Mouse (Mus musculus) naive thymus-derived CD4-positive, alpha-beta T cell, adult 2 months (primary cell): ENCODE data around the gene Samhd1.

Experiments used
- DNase-seq: peaks from one replicate; pipeline ENCODE4 v3.0.0-alpha.2; 2011; ENCODE audit warnings: low read depth

The Samhd1 gene

DNA sequence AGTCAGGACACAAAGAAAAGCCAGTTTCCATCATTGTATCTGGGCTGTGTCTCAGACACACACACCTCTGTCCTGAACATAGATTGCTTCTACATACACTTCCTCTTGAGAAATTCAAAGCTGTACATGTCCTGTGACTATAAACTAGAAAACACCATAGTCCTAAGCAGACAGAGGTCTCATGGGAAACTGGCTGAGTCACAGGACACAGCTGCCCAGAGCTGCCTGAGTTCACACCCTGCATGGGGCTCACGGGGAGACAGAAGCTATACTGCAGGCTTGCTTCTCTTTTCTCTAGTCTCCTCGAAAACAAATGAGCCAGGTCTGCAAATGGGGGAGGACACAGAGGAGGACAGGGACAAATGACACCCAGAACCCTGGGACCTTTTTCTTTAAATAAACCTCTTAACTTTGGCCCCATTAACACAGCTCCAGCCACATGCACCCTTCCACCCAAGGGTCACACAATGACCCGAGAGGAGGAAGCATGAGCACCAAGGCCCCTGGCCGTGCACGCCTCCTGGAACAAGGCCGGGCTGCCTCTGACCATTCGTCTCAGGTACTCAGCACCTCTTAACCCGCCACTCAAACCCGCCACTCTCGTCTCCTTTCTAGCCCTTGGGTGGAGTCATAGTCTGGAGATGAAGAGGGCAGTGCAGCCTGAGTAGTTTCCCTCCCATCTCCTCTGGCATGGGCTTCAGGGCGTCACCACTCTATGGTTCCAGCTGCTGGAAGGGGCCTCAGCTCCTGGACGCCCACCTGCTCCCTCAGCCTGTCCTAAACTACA is 35.3 kb downstream of the Samhd1 start:
- DNase-seq, result no peak

DNA sequence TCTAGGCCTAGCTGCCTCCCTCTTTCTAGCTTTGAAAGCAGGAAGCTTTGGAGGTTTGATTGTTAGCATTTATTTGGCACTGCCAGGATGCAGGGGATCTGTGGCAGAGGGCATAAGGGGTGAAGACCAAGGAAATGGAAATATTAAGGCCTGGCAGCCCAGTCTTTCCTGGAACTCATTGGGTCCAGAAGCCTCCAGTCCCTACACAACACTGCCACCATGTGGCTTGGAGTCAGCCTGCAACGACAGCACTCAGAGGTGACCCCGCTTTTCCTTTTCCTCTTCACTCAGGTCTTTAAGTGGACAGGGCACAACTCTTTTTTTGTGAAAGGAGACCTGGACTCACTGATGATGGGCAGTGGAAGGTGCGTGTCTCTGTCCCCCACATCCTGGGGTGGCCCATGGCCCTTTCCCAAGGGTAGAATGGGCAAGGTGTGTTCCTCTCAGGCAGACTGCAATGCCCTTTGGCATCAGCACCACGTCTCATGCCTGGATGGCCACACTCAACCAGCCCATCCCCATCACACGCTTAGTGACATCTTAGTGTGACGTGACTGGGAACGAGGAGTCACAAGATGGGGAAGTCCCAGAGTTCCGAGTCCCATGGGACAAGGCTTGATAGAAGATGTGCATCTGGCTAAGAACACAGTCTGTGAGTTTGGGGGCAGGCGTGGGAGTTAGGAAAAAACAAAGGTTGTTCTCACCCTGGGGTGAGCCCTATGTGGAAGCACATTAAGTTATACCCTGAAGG is 39.9 kb downstream of the Samhd1 start:
- DNase-seq, result peak; percentile 35

DNA sequence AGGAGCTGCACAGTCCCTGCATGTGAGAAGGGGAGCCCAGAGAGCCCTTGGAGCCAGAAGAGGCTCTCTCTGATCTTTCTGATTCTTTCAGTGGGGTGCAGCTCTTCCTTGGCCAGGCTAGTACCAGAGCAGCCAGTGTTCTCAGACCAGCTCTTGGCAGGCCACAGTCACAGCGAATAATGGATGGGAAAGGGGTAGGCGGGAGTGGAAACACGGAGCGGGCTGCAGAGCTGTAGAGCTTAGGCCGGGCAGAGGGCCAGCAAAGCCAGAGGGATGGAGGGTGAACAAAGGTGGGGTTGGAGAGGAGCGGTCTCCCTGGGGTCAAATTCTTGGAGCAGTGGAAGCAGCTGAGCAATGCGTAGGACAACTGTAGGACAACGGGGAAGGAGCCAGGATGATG is 43.0 kb downstream of the Samhd1 start:
- no peak for DNase-seq

DNA sequence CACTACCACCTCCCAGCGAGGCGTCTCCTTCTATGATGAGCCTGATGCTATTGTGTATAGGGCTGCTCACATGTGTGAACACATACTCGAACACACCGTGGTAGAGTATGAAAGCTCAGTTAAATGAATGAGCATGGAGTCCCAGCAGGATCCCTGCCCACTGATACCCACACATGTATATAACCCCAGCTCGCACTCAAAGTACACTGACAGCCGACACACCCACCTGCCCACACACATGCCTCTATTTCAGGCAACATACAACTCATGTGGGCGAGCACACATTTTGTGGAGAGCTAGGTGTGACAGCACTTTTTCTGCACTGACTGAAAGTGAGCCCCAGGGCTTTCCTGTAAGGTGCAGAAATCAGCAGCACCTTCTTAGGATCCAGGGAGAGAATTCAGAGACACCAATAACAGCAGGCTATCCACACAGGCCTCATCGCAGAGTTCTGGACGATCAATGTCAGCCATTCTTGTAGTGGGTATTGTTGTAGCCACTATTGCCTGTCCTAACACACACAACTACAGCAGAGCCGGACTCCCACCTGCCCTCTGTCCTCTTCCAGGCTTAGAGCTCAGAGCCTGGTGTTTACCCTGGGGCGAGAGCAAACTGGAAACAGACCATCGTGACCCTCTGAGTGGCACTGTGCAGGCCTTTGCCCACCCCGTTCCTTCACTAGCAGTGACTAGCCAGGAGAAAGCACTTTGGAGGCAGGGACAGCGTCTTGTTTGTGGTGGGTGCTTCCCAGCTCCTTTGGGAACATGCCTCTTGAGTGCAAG is 47.3 kb downstream of the Samhd1 start:
- DNase-seq, result no peak

DNA sequence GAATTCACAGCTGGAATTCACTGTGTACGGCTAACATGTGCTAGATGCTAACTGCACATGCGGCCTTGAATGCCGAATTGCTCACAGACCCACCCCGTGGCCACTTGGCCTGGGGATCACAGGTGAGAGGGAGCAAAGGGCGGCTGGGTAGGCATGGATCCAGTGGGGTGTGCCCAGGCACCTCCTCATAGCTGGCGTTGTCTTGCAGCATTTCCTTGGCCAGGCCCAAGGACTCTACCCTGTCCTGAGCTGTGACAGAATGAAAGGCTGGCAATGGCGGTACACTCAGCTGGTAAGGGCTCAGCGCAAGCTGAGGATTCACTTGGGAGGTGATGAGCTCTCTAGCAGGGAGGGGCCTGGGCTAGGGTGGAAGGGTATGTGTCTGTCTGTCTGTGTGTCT is 48.3 kb downstream of the Samhd1 start, which contains the start of gene Tldc2:
TSS of gene Tldc2 (plus strand) at position 260 of the 400 bp plus-strand sequence.
- no peak for DNase-seq

DNA sequence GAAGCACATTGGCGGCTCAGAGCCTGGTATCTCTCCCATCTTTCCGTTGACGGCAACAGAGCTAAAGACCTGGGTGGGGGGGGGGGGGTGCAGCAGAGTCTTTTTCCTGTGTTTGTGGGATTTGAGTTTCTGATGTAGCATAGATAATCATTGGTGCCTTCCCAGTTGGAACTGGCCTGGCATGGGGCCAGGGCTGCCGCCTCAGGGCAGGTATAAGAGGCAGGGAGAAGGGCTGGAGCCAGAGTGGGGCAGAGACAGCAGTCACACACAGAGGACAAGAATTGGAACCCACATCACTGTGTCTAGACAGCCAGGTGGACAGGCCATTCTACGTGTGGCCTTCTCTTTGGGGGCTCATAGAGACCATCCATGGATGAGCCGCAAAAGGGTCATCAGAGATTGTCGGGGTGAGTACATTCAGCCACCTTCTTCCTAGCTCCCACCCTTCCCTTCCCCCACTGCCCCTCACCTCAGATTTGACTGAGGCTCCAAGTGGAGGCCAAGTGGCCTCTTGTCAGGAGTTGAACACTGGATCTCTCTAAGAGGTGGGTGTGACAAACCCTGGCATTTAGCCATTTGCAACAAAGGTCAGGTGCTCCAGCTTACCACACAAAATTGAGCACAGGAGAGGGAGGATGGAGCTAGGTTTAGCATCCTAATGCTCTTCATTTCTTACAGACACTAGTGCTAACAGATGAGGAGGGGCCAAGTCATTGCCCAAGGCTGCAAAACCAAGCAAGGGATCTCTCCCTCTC is 50.1 kb downstream of the Samhd1 start:
- no peak for DNase-seq

DNA sequence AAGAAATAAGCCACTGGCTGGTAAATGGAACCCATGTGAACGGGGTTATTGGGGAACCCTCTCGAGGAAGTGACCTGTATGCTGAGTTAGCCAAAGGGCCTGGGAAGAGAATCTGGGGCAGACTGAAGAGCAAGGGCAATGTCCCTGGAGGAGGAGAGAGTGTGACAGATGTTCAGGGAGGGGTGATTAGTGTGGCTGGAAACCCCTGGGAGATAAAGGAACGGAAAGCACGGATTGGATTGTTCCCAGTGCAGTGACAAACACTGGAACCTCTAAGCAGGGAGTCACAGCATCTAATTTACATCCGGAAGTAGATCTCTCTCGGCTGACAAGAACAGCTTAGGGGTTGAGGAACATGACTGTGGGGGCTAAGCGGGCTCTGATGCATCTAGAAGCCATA is 53.1 kb downstream of the Samhd1 start:
- DNase-seq, result no peak

DNA sequence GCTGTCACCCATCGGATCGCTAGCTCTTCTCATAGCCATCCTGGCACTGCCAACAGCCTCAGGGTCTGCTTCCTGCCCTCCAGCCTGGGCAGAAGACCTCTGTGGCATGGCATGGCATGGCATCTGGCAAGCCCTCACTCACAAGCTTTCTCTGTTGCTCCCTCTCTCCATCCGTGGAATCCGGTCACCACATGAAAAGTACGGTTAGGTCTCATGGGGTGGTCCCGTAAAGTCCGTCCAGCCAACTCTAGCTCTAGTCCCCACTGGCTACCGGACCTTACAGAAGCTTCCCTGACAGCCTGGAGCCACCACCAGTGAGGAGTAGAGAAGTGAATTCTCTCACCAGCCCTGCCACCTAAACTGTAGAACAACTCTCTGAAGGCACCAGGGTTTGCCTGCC is 53.7 kb downstream of the Samhd1 start:
- DNase-seq, result no peak

DNA sequence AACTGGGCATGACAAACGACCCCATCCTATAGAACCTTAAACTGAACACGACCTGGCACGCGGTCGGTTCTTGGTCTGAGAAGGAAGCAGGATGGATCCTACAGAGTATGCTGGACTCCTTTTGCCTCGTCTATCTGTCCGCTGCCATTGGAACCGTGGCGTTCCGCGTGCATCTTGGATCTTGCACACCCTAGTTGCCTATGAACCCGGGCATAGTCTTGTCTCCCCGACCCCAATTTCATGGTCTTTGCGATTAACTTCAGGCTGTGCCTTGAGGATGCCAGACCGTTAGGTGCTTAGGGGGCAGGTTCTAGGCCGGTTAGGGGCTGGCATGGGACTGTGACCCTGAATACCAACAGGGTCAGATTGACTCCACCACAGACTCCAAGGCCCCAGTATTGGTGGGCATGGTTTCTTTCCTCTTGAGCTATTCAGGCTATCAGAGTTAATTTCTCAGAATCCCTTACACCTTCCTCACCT is 55.3 kb downstream of the Samhd1 start:
- DNase-seq, result no peak

DNA sequence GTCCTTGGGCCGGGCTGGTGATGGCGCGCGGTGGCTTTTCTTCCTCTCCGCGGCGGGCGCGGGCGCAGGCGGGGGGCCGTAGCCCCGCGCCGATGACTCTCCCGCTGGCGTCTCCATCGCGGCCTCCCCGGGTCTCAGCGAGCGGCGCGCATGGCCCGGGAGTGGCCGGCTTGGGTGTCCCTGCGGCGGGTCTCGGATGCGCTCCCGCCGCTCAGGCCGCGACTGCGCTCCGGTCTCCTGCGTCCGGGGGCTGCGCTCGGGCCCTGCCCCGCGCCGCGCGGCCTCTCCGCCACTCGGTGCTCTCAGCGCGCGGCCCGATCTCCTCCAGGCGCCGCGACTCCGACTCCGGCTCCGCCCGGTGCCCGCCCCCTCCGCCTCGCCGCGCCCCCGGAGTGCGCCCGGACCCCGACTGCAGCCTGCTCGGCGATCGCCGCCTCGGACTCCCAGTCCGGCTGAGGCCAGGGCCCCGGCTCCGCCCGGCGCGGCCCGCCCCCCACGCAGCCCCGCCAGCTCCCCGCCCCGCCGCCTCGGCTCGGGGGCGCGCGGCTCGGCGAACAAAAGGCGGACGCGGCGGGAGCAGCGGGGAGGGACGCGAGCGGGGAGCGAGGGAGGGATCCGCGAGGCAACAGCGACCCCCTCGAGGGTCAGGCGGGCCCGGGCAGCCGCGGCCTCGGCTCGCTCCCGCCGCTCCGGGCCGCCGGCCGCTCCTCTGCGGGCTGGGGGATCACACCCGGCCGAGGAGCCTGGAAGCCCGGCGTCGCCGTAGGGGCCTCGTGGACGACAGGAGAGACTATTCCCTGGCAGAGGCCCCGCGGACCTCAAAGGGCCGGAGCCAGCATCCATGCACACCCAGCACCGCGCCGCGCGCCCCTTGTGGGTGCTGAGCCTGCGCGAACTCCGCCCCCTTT is 56.0 kb downstream of the Samhd1 start, which contains the start of gene Soga1:
TSS of gene Soga1 (minus strand) at position 462 of the 908 bp plus-strand sequence.
- DNase-seq, result no peak

DNA sequence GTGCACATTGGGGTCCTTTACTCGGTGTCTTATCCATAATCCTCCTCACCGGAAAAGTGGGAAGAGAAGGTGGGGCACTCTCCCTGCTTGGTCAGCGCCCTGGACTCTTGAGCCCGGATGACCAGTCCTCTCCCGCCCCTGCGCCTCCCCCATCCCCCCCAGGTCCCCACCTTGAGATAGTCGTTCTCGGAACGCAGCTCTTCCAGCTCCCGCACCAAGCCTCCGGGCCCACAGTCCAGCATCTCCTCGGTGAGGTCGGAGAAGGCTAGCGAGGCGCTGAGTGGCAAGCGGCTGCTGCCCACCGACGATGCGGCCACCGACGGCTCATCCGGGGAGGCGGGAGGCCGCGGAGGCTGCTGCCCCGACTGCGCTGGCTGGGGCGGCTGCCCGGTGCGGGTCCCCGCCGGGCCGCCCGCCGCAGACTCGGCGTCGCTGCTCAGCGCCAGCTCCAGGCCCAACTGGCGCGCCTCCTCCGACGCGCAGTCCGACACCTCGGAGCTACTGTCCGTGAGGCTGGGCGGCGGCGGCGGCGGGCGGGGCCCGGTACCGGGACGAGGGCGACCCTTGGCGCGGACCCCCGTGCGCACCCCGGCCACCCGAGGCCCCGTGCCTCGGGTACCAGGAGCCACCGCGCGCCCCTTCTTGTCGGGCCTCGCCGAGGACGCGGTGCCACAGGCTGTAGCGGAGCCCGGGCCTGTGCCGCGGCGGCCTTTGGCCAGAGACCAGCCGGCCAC is 56.8 kb downstream of the Samhd1 start:
- no peak for DNase-seq

DNA sequence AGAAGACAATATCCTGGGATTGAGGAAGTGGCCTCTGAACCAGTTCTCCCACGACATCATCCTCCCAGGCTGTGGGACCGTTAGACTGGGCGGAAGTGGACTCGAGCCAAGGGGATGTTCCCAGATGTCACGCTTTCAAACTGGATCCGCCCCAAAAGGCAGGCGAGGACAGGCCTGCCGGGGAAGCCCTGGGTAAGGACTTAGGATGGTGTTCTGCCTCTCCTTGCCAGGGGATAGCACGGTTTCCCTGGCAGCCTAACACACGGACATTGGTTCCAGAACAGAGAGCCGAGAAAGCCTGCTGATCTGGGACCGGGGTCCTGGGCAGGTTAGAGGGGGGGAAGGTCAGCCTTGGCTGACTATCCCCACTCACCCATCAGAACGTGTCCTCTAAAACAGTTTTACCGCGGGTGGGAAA is 57.4 kb downstream of the Samhd1 start:
- DNase-seq, result no peak

DNA sequence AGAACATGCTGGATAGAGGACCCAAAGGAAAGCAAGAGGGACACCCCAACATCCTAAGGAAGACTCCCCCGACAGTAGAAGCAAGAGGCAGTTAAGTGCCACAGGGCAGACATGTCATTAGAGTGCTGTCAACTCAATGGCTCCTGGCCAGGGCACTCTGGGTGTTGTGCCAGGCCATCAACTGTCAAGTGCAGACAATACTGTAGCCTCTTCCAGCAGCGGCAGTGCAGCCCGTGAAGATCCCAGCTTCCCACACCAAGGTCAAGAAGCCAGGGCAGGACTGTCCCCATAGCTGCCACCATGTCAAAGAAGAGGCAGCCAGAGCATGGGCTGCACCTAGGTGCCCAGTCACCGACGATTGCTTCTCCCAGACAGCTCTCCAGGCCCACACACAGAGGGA is 57.9 kb downstream of the Samhd1 start:
- DNase-seq, result no peak

DNA sequence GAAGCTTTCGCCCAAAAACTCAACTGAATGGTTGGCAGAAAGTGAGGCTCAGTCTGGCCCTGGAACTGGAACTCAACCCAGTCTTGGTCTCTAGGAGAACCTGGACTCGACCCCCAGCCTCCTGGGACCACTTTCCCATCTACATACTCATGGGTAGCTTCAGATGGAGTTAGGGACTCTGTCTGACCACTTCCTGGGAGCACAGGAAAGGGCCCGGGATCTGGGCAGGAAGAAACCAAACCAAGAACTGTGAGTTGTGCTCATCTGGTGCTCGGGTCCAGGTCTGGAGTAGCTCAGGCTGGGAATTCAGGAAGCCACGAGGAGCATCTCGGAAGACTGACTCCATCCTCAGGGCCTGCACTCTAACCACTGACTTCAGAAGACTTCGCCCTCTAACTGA is 58.5 kb downstream of the Samhd1 start:
- DNase-seq, result no peak

DNA sequence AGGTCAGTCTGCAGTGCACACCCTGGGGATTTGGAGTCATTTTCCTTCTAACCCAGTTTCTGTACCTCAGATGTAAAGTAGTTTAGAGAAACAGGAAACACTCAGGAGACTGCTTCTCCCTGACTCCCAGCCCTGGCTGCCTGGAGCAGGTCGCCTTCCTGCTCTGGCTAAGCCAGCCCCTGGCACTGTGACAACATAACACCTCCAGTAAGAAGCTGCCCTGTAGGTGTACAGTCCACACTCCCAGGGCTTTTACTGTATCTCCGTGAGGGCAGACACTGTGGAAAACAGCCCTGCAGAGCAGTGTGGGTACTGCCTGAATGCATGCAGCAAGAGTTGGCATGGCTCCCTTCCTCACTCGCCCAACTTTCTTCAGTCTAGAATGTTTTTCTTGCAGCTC is 59.4 kb downstream of the Samhd1 start:
- DNase-seq, result no peak

DNA sequence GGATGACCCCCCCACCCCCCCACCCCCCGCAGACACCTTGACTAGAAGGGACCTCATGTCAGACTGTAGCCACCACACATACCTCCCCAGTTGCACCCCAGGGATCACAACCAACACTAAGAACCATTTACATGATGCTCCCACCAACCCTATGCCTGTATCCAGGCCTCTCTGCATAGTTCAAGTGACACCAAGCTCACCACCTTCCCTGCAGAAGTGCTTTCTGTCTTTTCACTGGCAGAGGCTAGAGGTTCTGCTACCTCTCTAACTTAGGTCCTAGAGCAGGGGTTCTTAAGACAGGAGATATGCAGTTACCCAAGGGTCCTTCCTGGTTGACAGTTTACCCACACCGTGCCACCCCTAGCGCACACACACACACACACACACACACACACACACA is 59.8 kb downstream of the Samhd1 start:
- no peak for DNase-seq

DNA sequence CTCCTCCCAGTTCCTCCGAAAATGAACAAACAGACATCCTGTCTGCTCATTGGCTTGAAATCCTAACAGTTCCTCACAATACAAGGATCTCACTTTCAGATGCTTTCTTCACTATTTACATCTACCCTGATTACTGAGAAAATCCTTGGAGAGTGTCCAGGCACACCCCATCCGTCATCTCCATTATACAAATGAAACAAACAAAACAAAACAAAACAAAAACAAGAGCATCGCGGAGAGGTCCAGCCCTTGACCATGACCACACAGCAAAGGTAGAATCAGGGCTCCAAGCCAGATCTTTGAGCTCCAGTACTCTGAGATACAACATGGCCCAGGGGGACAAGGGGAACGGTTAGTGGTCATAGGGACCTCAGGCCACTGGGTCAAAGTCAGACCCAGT is 60.3 kb downstream of the Samhd1 start:
- DNase-seq, result no peak

DNA sequence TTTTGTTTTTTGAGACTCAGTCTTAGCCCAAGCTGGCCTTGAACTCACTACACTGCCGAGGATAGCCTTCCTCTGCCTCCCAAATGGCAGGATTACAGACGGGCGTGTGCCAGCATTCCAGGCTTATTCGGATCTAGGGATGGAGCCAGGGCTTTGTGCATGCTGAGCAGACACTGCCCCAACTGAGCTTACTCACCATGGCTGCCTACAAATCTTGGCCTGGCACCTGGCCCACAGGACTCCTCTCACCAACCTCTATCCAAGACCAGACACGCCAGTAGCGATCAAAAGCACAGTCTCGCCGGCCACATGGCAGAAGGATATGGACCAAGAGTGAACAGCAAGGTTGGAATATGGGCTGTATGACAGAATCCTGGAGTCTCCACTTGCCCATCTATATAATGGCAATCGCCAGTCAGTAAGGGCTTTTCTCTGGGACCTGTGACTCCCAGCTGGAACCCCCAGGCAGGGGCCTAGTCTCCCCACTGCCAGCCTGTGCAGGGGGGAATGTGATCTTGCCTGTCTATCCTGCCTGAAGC is 60.8 kb downstream of the Samhd1 start:
- no peak for DNase-seq

DNA sequence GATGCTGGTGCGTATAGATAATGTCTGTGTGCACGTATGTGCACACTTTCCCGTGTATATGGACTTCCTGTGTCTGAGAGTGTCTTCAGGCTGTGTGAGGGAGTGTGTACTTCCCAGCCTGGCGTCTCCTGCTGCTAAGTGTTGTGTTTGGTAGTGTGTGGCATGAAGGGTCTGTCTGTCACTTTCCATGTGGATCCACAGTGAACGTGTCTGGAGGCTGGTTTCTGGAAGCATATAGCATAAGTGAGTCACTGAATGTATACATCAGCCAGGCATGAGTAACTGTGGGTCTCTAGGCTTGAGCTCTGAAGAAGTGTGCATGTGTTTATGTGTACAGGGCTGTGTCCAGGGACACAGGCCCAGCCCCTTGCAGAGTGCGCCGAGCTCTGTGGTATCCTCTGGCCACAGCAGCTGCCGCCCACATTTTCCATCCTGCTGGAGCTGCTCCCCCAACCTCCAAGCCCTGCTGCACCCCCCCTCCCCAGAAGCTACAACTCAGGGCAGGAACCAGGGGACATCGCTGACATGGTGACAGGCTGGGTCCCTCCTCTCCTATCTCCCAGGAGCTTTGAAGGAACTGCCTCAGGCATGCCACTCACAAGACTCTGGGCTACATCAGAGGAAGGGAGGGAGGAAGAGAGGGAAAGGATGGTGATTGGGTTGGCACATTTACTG is 61.5 kb downstream of the Samhd1 start:
- DNase-seq, result no peak
